Mouse (Mus musculus) kidney, adult 2 months (tissue): ENCODE data around the gene Bloc1s3.

Experiments used
- CTCF ChIP-seq: fragments of 200-500 bp; conservative IDR thresholded peaks from 2 replicates; pipeline ENCODE4 v1.5.1; 2011; ENCODE audit warnings: low read depth, mild to moderate bottlenecking, control low read depth, low read length, moderate library complexity, mixed read lengths; ENCODE audit not compliant: insufficient read depth, insufficient read length
- POLR2A ChIP-seq: fragments of 200-500 bp; IDR thresholded peaks from one replicate; pipeline ENCODE4 v1.6.1; 2011; ENCODE audit warnings: low read depth, low read length, control low read depth

DNA sequence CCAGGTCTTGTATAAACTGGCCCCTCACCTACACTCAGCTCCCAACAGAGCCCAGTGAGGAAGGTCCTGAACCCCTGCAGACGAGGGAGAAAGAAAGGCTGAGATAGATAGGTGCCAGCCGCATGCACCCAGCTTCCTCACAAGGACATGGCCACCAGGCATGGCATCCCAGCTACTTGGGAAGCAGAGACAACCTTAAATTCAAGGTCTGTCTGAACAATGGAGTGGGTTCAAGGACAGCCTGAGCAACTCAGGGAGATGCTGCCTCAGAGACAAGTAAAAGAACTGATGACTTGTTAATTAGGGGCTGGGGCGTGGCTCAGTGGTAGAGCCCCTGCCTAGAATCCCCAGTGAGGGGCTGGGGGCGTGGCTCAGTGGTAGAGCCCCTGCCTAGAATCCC lies 53.0 kb downstream of the Bloc1s3 start:
- TF ChIP-seq CTCF (no peak), POLR2A (no peak)
